Mouse (Mus musculus): ENCODE data around the gene Dsp.

Gene Dsp

GRCm38 (mm10) chr13:38151069-38151588, at the start of gene Dsp:
Dsp (plus strand) TSS chr13:38151294.
- peak; percentile 63 for DNase-seq (ENCODE audit: low spot score)

GRCm38 (mm10) chr13:38103406-38103805, 47.7 kb upstream of the Dsp start:
- DNase-seq (ENCODE audit: low spot score): no peak

- no peak for DNase-seq (ENCODE audit: low spot score)
Measured at GRCm38 (mm10) chr13:38104501-38104900, 46.6 kb upstream of the Dsp start.

- DNase-seq (ENCODE audit: low spot score): no peak
Measured at GRCm38 (mm10) chr13:38109081-38109480, 42.0 kb upstream of the Dsp start.

- DNase-seq (ENCODE audit: low spot score): peak; percentile 7
Measured at GRCm38 (mm10) chr13:38122321-38122720, 28.8 kb upstream of the Dsp start.

GRCm38 (mm10) chr13:38123666-38124065, 27.4 kb upstream of the Dsp start:
- DNase-seq (ENCODE audit: low spot score): no peak

GRCm38 (mm10) chr13:38127683-38128082, 23.4 kb upstream of the Dsp start:
- DNase-seq (ENCODE audit: low spot score): no peak

- DNase-seq (ENCODE audit: low spot score): peak; percentile 31
Measured at GRCm38 (mm10) chr13:38128246-38128645, 22.8 kb upstream of the Dsp start.

GRCm38 (mm10) chr13:38129492-38129891, 21.6 kb upstream of the Dsp start:
- no peak for DNase-seq (ENCODE audit: low spot score)

GRCm38 (mm10) chr13:38130116-38130515, 21.0 kb upstream of the Dsp start:
- DNase-seq (ENCODE audit: low spot score): no peak

GRCm38 (mm10) chr13:38133016-38133528, 18.0 kb upstream of the Dsp start:
- DNase-seq (ENCODE audit: low spot score): no peak

GRCm38 (mm10) chr13:38140521-38140920, 10.6 kb upstream of the Dsp start:
- no peak for DNase-seq (ENCODE audit: low spot score)

- peak; percentile 69 for DNase-seq (ENCODE audit: low spot score)
Measured at GRCm38 (mm10) chr13:38144962-38145713, 6.0 kb upstream of the Dsp start.

GRCm38 (mm10) chr13:38148348-38148747, 2.7 kb upstream of the Dsp start:
- DNase-seq (ENCODE audit: low spot score): no peak

GRCm38 (mm10) chr13:38151671-38152428, 756 bp downstream of the Dsp start:
- peak; percentile 13 for DNase-seq (ENCODE audit: low spot score)

GRCm38 (mm10) chr13:38152429-38153035, 1.4 kb downstream of the Dsp start:
- peak; percentile 15 for DNase-seq (ENCODE audit: low spot score)

- DNase-seq (ENCODE audit: low spot score): no peak
Measured at GRCm38 (mm10) chr13:38155523-38155922, 4.4 kb downstream of the Dsp start.

- no peak for DNase-seq (ENCODE audit: low spot score)
Measured at GRCm38 (mm10) chr13:38157635-38158034, 6.5 kb downstream of the Dsp start.

- no peak for DNase-seq (ENCODE audit: low spot score)
Measured at GRCm38 (mm10) chr13:38162002-38162401, 10.9 kb downstream of the Dsp start.

GRCm38 (mm10) chr13:38162668-38163067, 11.6 kb downstream of the Dsp start:
- DNase-seq (ENCODE audit: low spot score): no peak

- no peak for DNase-seq (ENCODE audit: low spot score)
Measured at GRCm38 (mm10) chr13:38164932-38165331, 13.8 kb downstream of the Dsp start.

GRCm38 (mm10) chr13:38167056-38167455, 16.0 kb downstream of the Dsp start:
- DNase-seq (ENCODE audit: low spot score): no peak
